Mouse (Mus musculus) retina, postnatal 1 day (tissue): ENCODE results near the gene Cxcl16.
A peak's percentile ranks its signal among the peaks of the same experiment; 100 is the strongest.

Experiments used
- DNase-seq: peaks from one replicate; pipeline ENCODE4 v3.0.0-alpha.2; 2012

The Cxcl16 gene

GRCm38 (mm10) chr11:70409594-70410296 is 50.0 kb downstream of the Cxcl16 start, which contains the start of gene Pelp1:
Gene Pelp1 (minus strand): TSS chr11:70410031.
- peak; percentile 98 for DNase-seq
